Mouse (Mus musculus) G1E (cell line): ENCODE measurements around the gene Pspc1.

ENCODE experiments used
- CTCF ChIP-seq: IDR thresholded peaks from 2 replicates; pipeline ENCODE4 v1.5.1; 2012; ENCODE audit warnings: low read depth, low read length, inconsistent platforms, mixed read lengths
- GATA1 ChIP-seq: IDR thresholded peaks from 2 replicates; pipeline ENCODE4 v1.6.1; 2012; ENCODE audit warnings: borderline replicate concordance, low read length, inconsistent platforms, mixed read lengths
- POLR2AphosphoS5 ChIP-seq: IDR thresholded peaks from 2 replicates; pipeline ENCODE4 v1.6.1; 2012; ENCODE audit warnings: low read depth, low read length, inconsistent platforms; ENCODE audit not compliant: insufficient replicate concordance
- TAL1 ChIP-seq: conservative IDR thresholded peaks from 2 replicates; pipeline ENCODE4 v1.6.1; 2012; ENCODE audit warnings: low read depth, low read length, inconsistent platforms, mixed read lengths

- TF ChIP-seq CTCF: no peak
- no peak for TF ChIP-seq GATA1
- no peak for TF ChIP-seq POLR2AphosphoS5
- TF ChIP-seq TAL1: no peak
Measured at GRCm38 (mm10) chr14:56705687-56706086, 72.4 kb downstream of the Pspc1 start.
